Mouse (Mus musculus) mouse trophoblast stem cell (cell line): Measurements from ENCODE around the gene Cryab.

ENCODE experiments used
- in situ Hi-C, 2 experiments: fragments of 300-500 bp; cut with MseI, MboI; formaldehyde crosslinking; loops; 2 replicates in 1 of 2; 3 replicates in 1 of 2; pipeline ENCODE4 v1.15.1; 2025

Gene Cryab

DNA sequence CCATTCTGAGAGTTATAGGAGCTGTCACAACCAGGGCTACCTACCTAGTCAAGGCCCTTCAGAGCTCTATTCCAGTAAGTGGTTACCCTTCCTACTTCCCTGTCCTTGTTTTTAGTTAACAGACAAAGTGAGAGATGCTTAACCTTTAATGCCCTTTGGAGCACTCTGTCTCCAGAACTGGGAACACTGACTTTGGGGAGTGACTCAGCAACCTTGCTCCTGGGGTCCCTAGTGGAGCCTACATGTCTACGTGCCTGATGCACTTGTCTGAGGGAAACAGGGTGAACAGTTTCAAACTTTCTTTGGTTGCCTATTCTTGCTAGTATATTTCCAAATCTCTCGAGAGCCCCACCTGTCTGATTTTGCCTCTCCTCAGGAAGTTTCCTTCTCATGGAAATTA, 8.4 kb upstream of the Cryab start:
- in situ Hi-C loops: no loop called here

- in situ Hi-C loops: no loop called here
Observed at GRCm38 (mm10) chr9:50745806-50746205, 5.3 kb upstream of the Cryab start.

DNA sequence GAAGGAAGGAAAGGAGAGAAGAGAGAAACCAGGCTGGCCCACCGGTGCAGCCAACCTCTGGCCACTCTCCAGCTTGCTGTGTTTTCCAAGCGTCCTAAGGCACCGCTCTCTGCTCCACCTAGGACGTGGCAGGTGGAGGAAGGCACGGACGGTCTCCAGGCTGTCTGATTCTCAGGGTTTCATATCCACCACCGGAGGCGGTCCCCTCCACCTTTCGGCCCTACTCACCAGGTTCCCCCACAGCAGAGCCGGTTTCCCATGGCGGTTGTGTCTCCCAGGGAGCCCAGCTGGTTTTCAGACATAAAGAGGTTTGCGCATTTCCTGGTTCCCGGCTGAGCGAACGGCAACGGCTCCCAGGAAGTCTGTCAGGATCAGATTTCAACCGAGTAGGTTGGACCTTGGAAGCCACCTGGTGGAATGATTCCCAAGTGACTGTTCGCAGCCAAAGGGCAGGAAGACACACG, 4.9 kb upstream of the Cryab start, which contains the start of gene 2310030G06Rik:
2310030G06Rik (minus strand) TSS at position 323 of the 464 bp plus-strand sequence.
- in situ Hi-C loops: no loop called here

DNA sequence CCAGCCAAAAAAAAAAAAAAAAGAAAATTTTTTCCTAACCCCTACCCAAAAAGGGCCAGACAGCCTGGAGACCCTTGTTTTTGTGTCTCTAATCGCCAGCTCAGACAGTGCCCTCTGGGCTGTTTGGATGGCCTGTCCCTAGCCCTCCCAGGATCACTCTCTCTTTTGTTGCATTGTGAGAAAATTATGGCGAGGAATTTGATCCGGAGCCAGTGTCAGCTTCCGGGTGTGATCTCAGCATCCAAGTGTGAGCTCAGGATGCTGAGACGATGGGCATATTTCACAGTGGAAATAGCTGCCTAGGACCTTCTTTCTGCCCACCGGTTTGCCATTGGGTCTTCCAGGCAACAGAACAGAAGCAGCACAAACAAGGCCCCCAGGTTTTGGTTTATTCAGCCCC, 419 bp upstream of the Cryab start:
- in situ Hi-C loops: no loop called here

DNA sequence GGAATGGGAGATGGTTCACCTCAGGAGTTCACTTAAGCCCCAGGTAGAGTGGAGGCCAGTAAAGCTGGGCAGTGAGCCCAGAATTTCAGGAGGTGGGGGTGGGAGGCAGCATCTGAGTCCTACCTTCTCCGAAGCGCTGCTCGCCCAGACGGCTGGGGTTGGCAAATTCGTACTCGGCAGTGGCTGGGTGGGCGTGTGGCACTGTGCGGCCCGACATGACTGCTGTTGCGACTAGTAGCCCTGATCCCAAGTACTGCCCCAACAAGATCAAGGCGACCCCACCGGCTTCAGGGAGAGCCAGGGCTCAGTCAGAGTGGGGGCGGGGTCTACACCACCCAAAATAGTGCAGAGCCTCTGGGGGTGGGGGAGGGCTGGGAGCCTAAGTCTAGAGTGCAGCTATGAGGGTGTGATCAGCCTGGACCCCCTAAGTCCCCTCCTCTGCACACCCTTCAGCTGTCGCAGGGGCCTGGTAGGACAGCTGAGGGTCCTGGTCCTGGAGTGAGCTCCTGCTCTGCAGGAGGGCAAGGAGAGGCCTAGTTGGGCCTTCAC, 1.0 kb downstream of the Cryab start, which contains the start of gene Hspb2:
Hspb2 (minus strand) TSS at position 301 of the 549 bp plus-strand sequence.
- in situ Hi-C loops: no loop called here

DNA sequence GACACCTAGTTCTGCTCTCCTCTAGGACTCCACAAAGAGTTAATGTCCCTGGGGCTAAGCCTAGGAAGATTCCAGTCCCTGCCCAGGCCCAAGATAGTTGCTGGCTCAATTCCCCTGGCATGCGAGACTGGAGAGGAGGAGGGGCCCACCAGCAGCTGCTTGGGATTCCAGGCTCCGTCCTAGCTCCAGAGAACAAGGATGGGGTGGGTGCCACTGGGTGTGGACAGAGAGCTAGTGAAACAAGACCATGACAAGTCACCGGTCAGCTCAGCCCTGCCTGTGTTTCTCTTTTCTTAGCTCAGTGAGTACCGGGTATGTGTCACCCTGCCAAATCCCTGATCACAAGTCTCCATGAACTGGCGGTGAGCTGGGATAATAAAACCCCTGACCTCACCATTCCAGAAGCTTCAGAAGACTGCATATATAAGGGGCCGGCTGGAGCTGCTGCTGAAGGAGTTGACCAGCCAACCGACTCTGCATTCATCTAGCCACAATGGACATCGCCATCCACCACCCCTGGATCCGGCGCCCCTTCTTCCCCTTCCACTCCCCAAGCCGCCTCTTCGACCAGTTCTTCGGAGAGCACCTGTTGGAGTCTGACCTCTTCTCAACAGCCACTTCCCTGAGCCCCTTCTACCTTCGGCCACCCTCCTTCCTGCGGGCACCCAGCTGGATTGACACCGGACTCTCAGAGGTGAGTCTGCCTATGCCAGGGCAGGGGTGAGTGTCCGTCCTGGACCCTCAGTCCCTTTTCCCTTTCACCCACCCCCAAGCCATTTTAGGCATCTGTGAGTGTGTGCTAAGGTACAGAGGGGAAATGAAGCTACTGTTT, 1.9 kb downstream of the Cryab start:
- in situ Hi-C loops: no loop called here

- in situ Hi-C loops: no loop called here
Observed at GRCm38 (mm10) chr9:50753947-50754346, 2.8 kb downstream of the Cryab start.

DNA sequence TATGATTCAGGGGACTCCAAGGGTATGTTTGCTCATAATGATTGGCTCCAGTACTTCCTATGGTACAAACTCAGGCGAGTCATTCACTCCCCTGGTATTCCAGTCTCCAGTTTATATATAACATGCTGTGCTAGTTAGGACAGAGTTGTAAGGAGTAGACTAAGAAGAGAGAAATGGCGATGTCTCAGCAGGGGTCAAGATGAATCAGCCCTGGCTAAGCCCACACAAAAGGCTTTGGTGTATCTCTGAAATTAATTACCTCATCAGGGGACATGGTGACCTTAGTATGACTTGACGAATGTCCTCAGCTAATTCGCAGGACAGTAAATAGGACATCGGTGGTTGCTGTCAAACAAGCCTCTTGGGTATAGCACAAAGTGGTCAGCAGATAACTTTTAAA, 5.6 kb downstream of the Cryab start:
- in situ Hi-C loops: no loop called here

DNA sequence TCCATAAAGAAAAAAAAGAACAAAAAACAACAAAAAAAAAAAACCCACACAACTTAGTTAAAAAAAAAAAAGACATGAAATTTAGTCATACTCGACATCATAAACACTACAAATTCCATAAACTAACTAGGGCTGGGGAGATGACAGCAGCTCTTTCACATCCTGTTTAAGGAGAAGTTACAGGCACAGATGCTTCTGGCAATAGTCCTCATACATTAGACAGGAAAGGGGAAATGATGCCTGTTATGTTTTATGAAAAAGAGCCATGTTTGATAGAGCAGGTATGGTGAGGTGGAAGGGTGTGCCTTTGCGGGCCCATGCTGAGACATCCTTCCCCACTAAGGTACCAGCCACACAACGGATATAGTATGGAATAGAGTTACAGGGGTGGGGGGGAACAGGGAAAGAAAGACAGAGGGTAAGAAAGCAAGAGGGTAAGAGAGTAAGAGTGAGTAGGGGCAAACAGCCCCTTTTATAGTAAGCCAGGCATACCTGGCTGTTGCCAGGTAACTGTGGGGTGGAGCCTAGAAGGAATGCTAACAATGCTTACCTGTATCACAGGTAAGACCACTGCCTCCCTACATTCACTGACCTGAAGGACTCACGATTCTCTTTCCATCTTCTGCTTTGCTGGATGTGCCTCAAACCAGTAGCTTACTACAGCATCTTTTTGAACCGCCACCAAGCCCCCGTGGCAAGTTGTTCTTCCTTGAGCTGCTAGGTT, 10.6 kb downstream of the Cryab start:
- in situ Hi-C loops: no loop called here

- in situ Hi-C loops: no loop called here
Observed at GRCm38 (mm10) chr9:50763331-50763730, 12.2 kb downstream of the Cryab start.

DNA sequence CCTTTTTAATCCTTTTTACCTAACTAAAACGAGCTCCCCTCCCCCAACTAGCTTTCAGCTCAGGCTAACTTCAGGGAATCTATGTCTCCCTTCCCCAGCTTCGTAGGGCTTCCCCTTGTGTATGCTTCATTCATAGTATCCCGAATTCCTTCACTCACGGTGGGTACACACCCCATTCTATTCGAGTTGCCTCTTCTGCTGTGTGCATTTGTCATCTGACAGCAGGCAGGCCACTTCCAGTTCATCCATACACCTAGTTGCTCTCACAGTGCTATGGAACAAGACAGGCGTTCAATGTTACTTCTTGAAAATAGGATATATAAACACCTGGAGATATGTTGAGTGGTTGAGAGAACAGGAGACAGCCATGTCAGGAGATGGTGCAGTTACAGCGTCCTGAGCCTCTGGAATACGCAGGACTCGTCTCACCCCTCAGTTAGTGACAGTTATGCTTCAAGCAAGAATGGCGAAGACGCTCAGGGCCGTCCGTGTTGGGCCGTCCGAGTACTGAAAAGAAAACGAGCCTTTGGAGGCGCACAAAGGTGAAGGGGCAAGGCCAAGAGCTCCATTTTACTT, 16.5 kb downstream of the Cryab start:
- in situ Hi-C loops: no loop called here

- in situ Hi-C loops: no loop called here
Observed at GRCm38 (mm10) chr9:50768107-50769002, 17.2 kb downstream of the Cryab start, which contains the start of gene Fdxacb1. Gene Fdxacb1 (plus strand): TSS chr9:50768236.

DNA sequence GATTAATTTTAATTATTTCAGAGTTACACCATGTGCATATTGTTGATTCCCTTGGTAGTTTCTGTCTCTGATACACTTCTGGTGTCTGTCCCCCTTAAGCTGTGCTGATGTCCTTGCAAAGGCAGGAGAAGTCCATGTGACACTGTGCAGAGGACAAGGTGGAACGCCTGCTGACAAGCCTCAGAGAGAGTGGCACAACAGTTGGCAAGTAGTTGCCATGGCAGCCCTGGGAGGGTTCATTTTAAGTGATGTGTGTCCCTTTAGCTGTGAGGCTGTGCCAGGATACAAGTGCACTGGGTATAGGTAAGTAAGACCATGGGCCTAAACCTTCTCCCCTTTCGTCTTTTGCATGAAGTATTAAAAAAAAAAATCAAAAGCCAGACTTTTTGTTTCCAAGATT, 18.9 kb downstream of the Cryab start:
- in situ Hi-C loops: no loop called here

DNA sequence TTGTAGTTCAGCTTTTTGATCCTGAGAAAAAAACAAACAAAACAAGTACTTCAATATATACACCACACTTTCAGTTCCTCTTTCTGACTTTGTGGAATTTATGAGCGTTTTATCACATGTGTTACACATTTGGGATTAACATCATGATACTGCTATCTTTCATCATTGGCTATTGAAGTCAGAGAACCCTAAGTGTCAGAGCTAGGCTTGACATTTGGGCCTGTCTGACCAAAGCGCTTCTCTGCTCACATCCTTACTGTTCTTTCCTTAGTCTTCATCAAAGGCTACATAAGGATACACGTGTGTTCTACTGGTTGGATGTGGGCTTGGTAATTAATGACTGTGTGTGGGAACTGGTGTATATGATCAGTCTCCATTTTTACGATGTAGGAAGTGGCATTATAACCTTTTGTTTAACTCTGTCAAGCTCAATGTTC, 22.9 kb downstream of the Cryab start:
- in situ Hi-C loops: no loop called here

GRCm38 (mm10) chr9:50774991-50775612, 24.0 kb downstream of the Cryab start, which contains the start of the genes Alg9 and 1110032A03Rik:
Gene Alg9 (plus strand): TSS chr9:50775019.
Gene 1110032A03Rik (minus strand): TSS chr9:50775520.
- in situ Hi-C loops: no loop called here

- in situ Hi-C loops: no loop called here
Observed at GRCm38 (mm10) chr9:50775662-50776126, 24.6 kb downstream of the Cryab start.

- in situ Hi-C loops: no loop called here
Observed at GRCm38 (mm10) chr9:50776162-50776760, 25.1 kb downstream of the Cryab start.

DNA sequence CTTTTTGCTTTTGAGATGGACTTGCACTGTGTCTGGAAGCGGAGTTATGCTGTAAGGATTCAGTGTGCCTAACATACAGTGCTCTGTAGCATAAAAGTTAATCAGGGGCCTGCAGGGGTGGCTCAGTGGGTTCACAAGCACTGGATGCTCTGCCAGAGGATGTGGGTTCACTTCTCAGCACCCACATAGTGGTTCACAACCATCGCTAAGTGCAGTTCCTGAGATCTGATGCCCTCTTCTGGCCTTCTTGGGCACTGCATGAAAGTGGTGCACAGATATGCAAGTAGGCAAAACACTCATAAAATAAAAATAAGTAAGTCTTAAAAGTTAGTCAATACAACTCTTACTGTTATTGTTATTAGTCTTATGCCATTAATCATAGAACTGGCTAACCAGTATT, 31.0 kb downstream of the Cryab start:
- in situ Hi-C loops: no loop called here

DNA sequence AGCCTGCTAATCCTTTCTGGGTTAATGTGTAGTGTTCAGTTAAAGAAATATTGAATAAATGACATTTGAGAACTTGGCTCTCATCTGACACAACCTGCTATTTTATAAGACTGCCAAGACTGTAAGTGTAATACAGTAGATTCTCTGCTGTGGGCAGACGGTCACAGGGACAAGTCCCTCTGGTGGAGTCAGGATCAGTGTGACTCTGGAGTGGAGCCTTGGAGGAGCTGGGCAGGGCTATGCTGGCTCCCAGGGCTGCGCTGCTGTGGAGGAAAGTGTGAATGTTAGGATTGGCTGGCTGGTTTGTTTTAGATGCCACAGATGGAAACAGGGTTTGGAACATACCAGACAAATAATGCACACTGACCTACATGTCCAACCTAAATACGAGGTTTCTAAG, 44.1 kb downstream of the Cryab start:
- in situ Hi-C loops: no loop called here

DNA sequence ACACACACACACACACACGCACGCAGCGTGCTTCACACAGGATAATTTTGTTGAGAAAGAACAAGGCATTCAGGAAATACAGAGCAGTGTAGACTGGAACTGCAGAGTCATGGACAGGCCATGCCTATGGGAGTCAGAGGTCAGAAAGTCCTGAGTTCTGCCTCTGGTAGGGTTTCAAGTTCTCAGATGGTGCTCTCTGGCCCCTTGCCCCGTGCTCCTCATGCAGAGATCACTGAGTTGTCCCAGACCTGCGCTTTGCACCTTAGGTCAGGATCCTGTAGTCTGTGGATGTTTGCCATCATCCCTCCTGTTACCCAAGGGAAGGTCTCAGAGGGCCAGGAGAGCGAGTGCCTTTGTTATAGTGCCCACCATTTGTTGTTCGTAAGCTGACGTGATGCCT, 45.7 kb downstream of the Cryab start:
- in situ Hi-C loops: no loop called here
